Mouse (Mus musculus) neural tube, embryonic 12.5 days (tissue): Measurements from ENCODE around the gene Fam166a. TPM values are rescaled to one million over a fixed set of nuclear protein-coding genes. Genes with fewer than 3 reads are reported as not detected.

ENCODE experiments used
- ATAC-seq: fragments of 200-750 bp; cut with Nextera tagmentation; 2 replicates; pipeline ENCODE4 v1.8.0; 2017; ENCODE audit warnings: low read depth, mild to moderate bottlenecking, moderate TSS enrichment, moderate library complexity; ENCODE audit not compliant: low FRiP score
- H3K27ac ChIP-seq: fragments of 300-500 bp; sonication (generic); 2 replicates; pipeline ENCODE4 v1.5.1; 2016
- H3K27me3 ChIP-seq: fragments of 300-500 bp; sonication (generic); replicated peaks from 2 replicates; pipeline ENCODE4 v1.6.1; 2016; ENCODE audit warnings: mild to moderate bottlenecking
- H3K36me3 ChIP-seq: fragments of 300-500 bp; sonication (generic); 2 replicates; pipeline ENCODE4 v1.6.1; 2016; ENCODE audit warnings: mild to moderate bottlenecking
- H3K4me1 ChIP-seq: fragments of 300-500 bp; sonication (generic); 2 replicates; pipeline ENCODE4 v1.6.1; 2016
- H3K4me2 ChIP-seq: fragments of 300-500 bp; sonication (generic); replicated peaks from 2 replicates; pipeline ENCODE4 v1.6.1; 2016; ENCODE audit warnings: mild to moderate bottlenecking
- H3K4me3 ChIP-seq: fragments of 300-500 bp; sonication (generic); 2 replicates; pipeline ENCODE4 v1.5.1; 2016
- H3K9ac ChIP-seq: fragments of 300-500 bp; sonication (generic); 2 replicates; pipeline ENCODE4 v1.6.1; 2016; ENCODE audit warnings: mild to moderate bottlenecking
- H3K9me3 ChIP-seq: fragments of 300-500 bp; sonication (generic); 2 replicates; pipeline ENCODE4 v1.6.1; 2016; ENCODE audit warnings: mild to moderate bottlenecking
- WGBS: fragments of 180-500 bp; shearing (Covaris S2); methylation state at CpG from one replicate; pipeline ENCODE4 v1.1.7; 2016; 5-methylcytosine and 5-hydroxymethylcytosine counted together
- polyA plus RNA-seq: library from polyadenylated mRNA; unstranded; fragments of >200 nt; fragmentation: Nextera tagmentation; extraction: Ambion mirVana; gene quantifications from 2 replicates; pipeline ENCODE4 v1.2.1, GENCODE M21; 2016

The Fam166a gene
- polyA plus RNA-seq, 1 experiment from 2014 or later = not detected

DNA sequence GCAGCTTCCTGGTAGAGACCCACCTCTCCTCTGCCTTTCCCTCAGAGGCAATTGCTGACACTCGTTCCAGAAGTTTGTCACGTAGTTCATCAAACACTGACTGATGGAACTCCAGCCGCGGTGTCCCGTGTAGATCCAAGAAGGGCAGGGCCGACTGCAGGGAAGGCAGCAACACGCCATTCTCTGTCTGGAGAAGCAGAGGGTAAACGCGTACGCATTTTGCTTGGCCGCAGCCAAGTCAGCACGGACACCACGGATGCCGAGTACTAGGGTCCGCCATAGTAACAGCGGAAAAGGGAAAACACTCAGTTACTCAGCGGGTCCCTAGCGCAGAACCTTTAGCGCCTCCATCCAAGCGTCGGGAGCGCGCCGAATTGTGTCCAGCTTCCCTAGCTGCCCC is 7.9 kb upstream of the Fam166a start:
- Histone ChIP-seq H3K27me3 (peaks cover 14% of the 10 kb centered on the region; the same call in 1 of the 2 replicates), H3K9me3 (no peaks in the 10 kb centered on the region), H3K27ac (0 out of 2 replicates have a peak overlapping the region, but pooled peaks have one; percentile 33), H3K4me1 (peaks cover 20% of the 10 kb centered on the region), H3K4me3 (peak overlapping the region; percentile 65), H3K4me2 (peak overlapping the region; percentile 93), H3K36me3 (peaks cover 25% of the 10 kb centered on the region), H3K9ac (peak overlapping the region; percentile 76)
- WGBS = under 1% methylated on average over 24 of the region's 24 CpGs
- peak; percentile 51; the same call in 1 of the 2 replicates for ATAC-seq

DNA sequence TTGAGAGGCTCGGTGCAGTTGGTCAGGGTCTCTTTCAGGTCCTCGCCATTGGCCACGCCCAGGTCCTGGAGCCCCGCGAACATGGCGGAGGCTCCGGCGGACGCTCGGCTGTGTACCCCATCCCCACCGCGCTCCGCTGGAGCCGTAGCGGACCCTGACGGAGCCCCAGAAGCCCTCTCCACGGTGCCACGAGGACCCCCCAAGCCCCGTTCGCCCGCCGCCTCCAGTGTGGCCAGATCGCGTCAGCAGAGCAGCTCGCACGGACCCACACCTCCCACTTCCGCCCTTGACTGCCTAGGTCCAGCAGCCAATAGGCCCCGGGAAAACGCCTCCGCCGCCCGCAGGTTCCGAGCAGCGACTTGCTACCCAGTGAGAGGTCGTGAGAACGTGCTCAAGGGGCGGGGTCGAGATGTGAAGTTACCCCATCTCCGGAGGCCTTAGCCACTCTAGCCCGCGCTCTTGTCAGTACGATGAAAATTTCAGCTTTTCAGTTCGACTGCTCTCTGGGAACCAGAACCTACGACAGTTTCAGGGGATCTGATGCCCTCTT is 7.3 kb upstream of the Fam166a start, which contains the start of gene Nelfb:
Nelfb (minus strand) TSS at position 369 of the 550 bp plus-strand sequence.
- Histone ChIP-seq H3K4me1 (peaks cover 20% of the 10 kb centered on the region), H3K36me3 (peaks cover 20% of the 10 kb centered on the region; the same call in 1 of the 2 replicates), H3K4me3 (peak within 1 kb of the TSS; percentile 65), H3K4me2 (peak within 1 kb of the TSS; percentile 93), H3K27me3 (peaks cover 14% of the 10 kb centered on the region; the same call in 1 of the 2 replicates), H3K27ac (0 out of 2 replicates have a peak within 1 kb of the TSS, but pooled peaks have one; percentile 33), H3K9ac (peak within 1 kb of the TSS; percentile 76), H3K9me3 (no peaks in the 10 kb centered on the region)
- ATAC-seq = peak; percentile 90
- WGBS = under 1% methylated on average over 44 of the region's 44 CpGs

DNA sequence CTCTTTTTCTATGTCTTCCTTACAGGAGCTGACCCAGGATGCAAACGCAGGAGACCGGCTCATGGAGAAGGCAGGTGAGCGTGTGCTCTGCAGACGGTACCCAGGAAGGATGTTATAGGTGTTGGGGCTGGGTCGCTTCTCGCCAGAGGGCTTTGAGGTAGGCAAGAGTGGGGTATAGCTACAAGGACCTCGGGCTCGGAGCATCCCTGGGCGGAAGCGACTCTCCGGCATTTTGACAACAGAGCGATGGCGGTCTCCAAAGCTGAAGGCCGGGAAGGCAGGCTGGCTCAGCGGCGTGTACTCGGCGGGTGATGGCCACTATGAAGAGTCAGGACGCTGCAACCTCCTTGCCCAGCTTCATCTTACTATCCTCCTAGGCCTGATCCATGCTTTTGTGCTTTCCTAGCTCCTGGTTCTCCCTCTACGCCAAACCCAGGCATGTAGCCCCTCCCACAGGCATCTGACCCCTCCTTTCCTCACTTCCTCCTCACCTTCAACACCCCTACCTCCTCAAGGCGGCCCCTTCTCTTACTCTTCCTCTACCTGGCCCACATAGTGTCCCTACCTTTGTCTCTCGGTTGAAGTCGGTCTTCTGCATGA is 5.2 kb upstream of the Fam166a start:
- Histone ChIP-seq H3K27me3 (peaks cover 14% of the 10 kb centered on the region; the same call in 1 of the 2 replicates), H3K9me3 (no peaks in the 10 kb centered on the region), H3K4me1 (peaks cover 16% of the 10 kb centered on the region), H3K27ac (no peak overlapping the region), H3K4me2 (no peak overlapping the region), H3K4me3 (no peak overlapping the region), H3K36me3 (peaks cover 1% of the 10 kb centered on the region; the same call in 1 of the 2 replicates), H3K9ac (no peak overlapping the region)
- ATAC-seq = no peak
- 69% methylated on average over 23 of the region's 23 CpGs for WGBS

DNA sequence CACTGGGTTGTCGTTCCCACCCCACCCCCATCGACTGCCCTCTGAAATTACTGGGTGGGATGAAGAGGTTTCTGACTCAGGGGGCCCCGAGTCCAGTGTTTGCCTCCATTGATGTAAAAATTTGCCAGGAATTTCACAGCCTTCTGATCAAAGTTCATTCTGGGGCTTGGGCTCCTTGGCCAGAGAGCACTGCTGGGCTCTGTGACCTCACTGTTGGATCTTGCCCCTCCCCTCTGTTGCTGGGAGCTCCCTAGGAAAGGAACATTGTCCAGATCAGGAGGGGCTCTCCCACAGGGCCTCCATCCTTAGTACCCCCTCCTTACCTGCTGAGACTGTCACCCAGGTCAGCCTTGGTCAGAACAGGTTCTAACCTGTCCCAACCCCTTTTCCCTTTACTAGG is 4.1 kb upstream of the Fam166a start, which contains the start of gene Stpg3:
Stpg3 (minus strand) TSS at position 194 of the 400 bp plus-strand sequence.
- no peaks in the 10 kb centered on the region for H3K36me3 ChIP-seq
- H3K27ac ChIP-seq = no peak within 1 kb of the TSS
- H3K4me1 ChIP-seq = peaks cover 17% of the 10 kb centered on the region
- H3K9me3 ChIP-seq = no peaks in the 10 kb centered on the region
- no peak within 1 kb of the TSS for H3K4me2 ChIP-seq
- WGBS = 80% methylated on average over 3 of the region's 3 CpGs
- H3K4me3 ChIP-seq = no peak within 1 kb of the TSS
- no peak for ATAC-seq
- H3K9ac ChIP-seq = no peak within 1 kb of the TSS
- peaks cover 14% of the 10 kb centered on the region; the same call in 1 of the 2 replicates for H3K27me3 ChIP-seq

DNA sequence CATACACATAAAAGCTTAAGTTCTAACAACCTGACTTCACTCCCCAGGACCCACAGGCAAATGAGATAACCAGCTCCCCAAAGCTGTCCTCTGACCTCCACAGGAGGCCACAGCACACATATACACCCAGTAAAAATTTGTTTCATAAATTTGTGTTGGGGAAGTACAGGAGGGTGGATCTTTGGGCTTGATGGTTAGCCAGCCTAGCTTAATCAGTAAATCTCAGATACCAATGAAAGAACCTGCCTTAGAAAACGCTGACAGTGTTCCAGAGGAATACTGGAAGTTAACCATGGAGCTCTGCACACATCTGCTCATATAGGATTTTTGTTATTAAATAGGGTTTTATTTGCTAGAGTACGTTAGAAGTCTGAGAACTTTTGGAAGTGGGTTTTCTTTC is 879 bp upstream of the Fam166a start:
- 62% methylated on average over 2 of the region's 2 CpGs for WGBS
- ATAC-seq = no peak
- Histone ChIP-seq H3K9me3 (no peaks in the 10 kb centered on the region), H3K4me3 (no peak overlapping the region), H3K36me3 (peaks cover 5% of the 10 kb centered on the region; the same call in 1 of the 2 replicates), H3K4me1 (peaks cover 6% of the 10 kb centered on the region; the same call in 1 of the 2 replicates), H3K27me3 (peaks cover 14% of the 10 kb centered on the region; the same call in 1 of the 2 replicates), H3K9ac (no peak overlapping the region), H3K4me2 (no peak overlapping the region), H3K27ac (no peak overlapping the region)

DNA sequence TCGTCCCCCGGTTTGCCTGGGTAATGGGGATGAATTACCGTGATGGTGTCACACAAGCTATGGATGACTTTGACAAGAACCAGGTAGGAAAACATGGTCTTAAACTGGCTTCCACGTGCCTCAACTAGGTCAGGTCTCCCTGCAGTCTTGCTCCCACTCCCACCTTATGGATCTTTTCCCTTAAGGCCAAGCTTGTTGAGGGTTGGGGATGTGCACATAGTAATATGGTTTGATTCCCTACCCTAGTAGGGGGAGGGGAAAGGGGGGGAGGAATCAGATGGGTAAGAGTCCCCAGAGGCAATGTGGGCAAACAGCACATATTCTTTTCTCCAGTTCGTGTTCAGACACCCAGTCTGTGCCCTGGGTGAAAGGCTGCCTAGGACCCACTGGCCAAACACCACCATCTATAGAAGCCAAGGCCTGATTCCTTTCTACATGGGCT is 2.8 kb downstream of the Fam166a start:
- H3K4me3 ChIP-seq = no peak overlapping the region
- WGBS = 66% methylated on average over 5 of the region's 5 CpGs
- peaks cover 5% of the 10 kb centered on the region; the same call in 1 of the 2 replicates for H3K36me3 ChIP-seq
- H3K27ac ChIP-seq = no peak overlapping the region
- ATAC-seq = no peak
- H3K9ac ChIP-seq = no peak overlapping the region
- no peaks in the 10 kb centered on the region for H3K9me3 ChIP-seq
- no peaks in the 10 kb centered on the region for H3K27me3 ChIP-seq
- peaks cover 23% of the 10 kb centered on the region for H3K4me1 ChIP-seq
- no peak overlapping the region for H3K4me2 ChIP-seq

DNA sequence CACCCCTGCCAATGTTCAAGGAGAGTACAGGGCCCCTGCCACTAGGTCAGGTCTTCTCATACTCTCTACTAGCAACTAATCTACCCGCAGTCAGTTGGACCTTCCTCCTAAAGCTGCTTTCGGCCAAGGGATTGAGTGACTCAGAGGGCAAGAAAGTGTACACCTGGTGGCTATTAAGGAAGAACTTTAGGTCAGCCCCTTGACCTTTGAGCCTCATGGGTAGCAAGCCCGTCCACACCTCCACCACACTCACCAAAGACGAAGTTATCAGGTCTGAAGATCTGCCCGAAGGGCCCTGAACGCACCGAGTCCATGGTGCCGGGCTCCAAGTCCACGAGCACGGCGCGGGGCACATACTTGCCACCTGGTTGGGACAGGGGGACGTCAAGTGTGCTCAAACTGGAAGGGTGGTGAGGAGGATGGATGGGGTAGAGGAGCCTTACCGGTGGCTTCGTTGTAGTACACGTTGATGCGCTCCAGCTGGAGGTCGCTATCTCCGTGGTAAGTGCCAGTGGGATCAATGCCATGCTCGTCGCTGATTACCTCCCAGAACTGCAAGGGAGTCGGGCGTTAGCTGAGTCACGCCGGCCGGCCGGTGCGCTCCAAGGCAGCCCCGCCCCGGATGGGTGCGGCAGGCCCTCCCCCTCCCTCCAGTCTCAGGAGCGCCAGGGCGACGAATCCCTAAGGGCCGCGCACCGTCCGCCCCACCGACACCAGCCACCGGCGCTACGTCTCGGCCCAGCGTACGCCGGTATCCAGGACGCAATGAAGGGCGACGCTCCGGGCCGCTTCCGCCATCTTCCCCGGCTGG is 5.3 kb downstream of the Fam166a start:
- WGBS = 3% methylated on average over 53 of the region's 53 CpGs
- Histone ChIP-seq H3K36me3 (peaks cover 5% of the 10 kb centered on the region; the same call in 1 of the 2 replicates), H3K4me3 (peak overlapping the region; percentile 90), H3K27ac (peak overlapping the region; percentile 74), H3K9me3 (no peaks in the 10 kb centered on the region), H3K27me3 (no peaks in the 10 kb centered on the region), H3K4me1 (peaks cover 21% of the 10 kb centered on the region), H3K9ac (peak overlapping the region; percentile 79), H3K4me2 (peak overlapping the region; percentile 98)
- ATAC-seq = peak; percentile 31

DNA sequence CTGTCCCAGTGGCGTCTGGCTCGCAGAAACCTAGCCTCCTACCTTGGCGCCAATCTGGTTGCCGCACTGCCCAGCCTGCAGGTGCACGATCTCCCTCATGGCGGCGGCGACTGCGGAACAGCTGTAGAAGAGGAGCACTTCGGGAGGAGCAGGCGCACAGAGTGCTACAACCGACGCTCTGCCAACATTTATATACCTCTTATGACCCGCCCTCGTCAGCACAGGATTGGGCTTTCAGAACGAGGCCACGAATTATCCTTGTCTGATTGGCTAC is 5.9 kb downstream of the Fam166a start, which contains the start of gene Tubb4b:
Tubb4b (minus strand) TSS at position 211 of the 274 bp plus-strand sequence.
- H3K27ac ChIP-seq = peak within 1 kb of the TSS; percentile 91
- H3K4me3 ChIP-seq = peak within 1 kb of the TSS; percentile 90
- WGBS = under 1% methylated on average over 17 of the region's 17 CpGs
- ATAC-seq = no peak
- peaks cover 5% of the 10 kb centered on the region; the same call in 1 of the 2 replicates for H3K36me3 ChIP-seq
- H3K4me1 ChIP-seq = peaks cover 23% of the 10 kb centered on the region
- peak within 1 kb of the TSS; percentile 79 for H3K9ac ChIP-seq
- no peaks in the 10 kb centered on the region for H3K9me3 ChIP-seq
- no peaks in the 10 kb centered on the region for H3K27me3 ChIP-seq
- H3K4me2 ChIP-seq = peak within 1 kb of the TSS; percentile 98

DNA sequence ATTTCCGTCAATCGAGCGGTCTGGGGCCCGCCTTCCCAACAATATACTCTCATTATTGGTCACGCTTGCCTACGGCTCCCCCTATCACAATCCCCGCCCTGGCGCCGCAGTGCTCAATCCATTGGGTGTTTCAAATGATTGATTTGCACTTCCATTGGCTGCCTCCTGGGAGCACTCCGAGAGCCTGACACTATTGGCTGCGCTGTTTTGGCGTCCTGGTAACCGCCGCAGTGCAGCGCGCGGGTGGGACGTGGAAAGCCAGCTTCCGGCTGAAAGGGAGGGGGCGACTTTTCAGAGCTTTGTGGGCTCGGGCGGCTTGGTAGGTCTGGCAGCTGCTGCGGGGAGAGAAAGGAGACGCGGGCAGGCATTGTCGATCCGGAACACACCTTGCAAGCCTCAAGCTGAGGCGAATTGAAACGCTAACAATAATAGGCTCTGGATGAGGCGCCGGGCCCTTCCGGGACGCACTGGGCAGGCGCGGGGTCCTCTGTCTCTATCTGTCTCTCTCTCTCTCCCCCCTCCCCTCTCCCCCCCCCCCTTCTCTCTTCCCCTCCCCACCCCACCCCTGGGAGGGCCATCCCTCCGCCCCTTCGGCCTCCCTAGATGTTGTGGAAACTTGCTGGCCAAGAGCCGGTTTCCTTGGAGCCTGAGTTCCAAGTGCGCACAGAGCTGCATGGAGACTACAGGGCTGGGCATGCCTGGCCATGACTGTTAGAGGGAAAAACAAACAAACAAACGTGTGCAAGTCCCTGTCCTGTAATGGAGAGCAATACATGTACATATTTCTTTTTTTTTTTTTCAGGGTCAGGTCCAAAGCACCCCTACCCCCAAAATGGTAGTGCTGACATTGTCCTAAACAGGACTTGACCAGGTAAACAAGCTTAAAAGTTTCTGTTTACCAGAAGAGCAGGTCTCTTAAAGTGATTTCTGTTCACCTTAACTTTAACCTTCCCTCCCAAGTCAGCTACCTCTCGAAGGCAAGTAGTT is 6.5 kb downstream of the Fam166a start:
- Histone ChIP-seq H3K27me3 (no peaks in the 10 kb centered on the region), H3K4me1 (peaks cover 23% of the 10 kb centered on the region), H3K9me3 (no peaks in the 10 kb centered on the region), H3K36me3 (peaks cover 5% of the 10 kb centered on the region; the same call in 1 of the 2 replicates), H3K27ac (peak overlapping the region; percentile 91), H3K9ac (peak overlapping the region; percentile 60), H3K4me2 (peak overlapping the region; percentile 57), H3K4me3 (peak overlapping the region; percentile 48)
- ATAC-seq = peak; percentile 96
- 2% methylated on average over 41 of the region's 41 CpGs for WGBS

DNA sequence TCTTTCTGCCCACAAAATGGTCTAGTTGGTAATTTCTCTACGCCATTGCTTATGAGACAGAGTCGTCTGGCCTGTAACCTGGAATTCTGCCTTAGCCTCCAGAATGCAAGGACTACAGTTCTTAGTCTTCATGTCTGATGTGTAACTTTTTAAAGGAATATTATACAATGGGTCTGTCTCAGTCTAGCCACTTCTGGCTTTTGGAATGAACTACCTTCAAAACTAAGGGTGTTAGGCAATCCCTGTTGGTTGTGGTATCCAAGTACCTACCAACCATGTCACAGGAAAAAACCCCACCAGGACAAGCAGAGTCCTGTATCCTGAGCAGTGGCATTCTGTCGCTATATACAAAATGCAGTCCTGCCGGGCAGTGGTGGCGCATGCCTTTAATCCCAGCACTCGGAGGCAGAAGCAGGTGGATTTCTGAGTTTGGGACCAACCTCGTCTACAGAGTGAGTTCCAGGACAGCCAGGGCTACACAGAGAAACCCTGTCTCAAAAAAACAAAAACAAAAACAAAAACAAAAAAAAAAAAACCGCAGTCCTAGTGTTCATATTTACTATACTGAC is 7.3 kb downstream of the Fam166a start:
- H3K27ac ChIP-seq = 0 out of 2 replicates have a peak overlapping the region, but pooled peaks have one; percentile 91
- peak overlapping the region; percentile 48; the same call in 1 of the 2 replicates for H3K4me3 ChIP-seq
- peaks cover 5% of the 10 kb centered on the region; the same call in 1 of the 2 replicates for H3K36me3 ChIP-seq
- no peak for ATAC-seq
- H3K9ac ChIP-seq = no peak overlapping the region
- no peaks in the 10 kb centered on the region for H3K27me3 ChIP-seq
- no peaks in the 10 kb centered on the region for H3K9me3 ChIP-seq
- WGBS = 80% methylated on average over 8 of the region's 8 CpGs
- peaks cover 23% of the 10 kb centered on the region for H3K4me1 ChIP-seq
- peak overlapping the region; percentile 57 for H3K4me2 ChIP-seq

DNA sequence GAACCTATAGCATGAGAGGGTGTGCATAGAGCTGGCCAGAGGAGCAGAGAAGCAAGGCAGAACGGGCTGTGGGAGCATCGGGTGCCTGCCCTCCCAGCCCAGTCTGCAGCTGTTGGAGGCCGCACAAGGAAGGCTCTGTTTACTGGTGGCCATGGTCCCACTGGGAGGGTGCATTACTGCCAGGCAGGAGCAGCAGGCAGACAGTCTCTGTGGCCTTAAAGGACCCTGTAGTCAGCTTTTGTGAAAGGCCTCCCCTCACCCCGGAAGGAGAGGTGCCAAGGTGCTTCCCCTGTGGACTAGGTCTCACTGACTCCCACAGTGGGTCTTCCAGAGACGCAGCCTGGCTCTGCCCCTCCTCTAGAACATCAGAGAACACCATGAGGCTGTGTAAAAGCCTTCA is 8.3 kb downstream of the Fam166a start:
- Histone ChIP-seq H3K4me3 (no peak overlapping the region), H3K4me2 (no peak overlapping the region), H3K27me3 (peaks cover 7% of the 10 kb centered on the region; the same call in 1 of the 2 replicates), H3K9ac (no peak overlapping the region), H3K9me3 (no peaks in the 10 kb centered on the region), H3K36me3 (peaks cover 1% of the 10 kb centered on the region; the same call in 1 of the 2 replicates), H3K4me1 (peaks cover 23% of the 10 kb centered on the region), H3K27ac (no peak overlapping the region)
- no peak for ATAC-seq
- 82% methylated on average over 5 of the region's 5 CpGs for WGBS
